Mouse (Mus musculus): ENCODE measurements around the gene Slc29a4.

DNA sequence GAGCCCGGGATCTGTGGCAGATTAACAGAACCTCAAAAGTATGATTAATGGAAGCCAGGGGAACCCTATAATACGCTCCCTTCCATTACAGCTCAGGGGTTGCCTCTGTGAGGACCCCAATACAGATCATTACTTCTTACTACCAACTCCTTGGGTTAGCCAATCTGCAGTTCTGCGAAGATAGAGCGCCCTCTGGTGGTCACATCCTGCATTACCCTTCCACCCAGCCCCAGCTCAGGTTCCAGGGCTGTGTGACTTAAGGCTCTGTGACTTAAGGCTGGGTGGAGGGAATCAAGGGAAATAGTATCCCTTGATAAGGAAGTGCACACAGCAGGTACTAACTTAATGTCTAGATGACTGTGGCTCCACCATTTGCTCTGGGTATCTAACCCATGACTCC lies 25.7 kb downstream of the Slc29a4 start:
- TF ChIP-seq CTCF (IDR thresholded peaks at IDR 0.05; ENCODE audit: low read depth), result peak; percentile 96
- no peak for TF ChIP-seq EP300 (IDR thresholded peaks at IDR 0.05; ENCODE audit: low read depth)
